Mouse (Mus musculus): ENCODE results near the gene Kif22. TPM values are rescaled to one million over a fixed set of nuclear protein-coding genes. Genes with fewer than 3 reads are reported as not detected.
A peak's percentile ranks its signal among the peaks of the same experiment; 100 is the strongest.

Kif22 gene
- polyA plus RNA-seq, 1 experiment from 2014 or later: 47.3 TPM

DNA sequence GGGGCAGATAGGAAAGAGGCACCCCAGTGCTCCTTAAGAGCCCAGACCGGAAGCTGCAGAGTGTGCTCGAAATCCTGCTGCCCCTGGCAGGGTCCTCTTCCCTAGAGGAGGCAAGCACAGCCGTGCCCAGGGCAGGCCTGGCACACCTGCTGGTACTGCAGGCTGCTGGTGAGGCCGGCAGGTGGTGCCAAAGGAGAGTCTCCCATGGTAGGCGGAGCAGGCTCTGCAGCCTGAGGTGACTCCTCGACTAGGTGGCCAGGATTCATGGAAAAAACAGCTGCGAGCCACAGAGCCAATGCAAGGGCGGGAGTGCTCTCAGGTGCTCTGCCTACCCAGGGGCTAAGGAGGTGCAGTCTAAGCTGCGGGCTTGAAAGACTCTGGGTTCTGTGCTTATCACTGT is 56.0 kb downstream of the Kif22 start:
- no peaks in the 10 kb centered on the region for H3K27me3 ChIP-seq
- in situ Hi-C loops (cut with MboI; ENCODE audit: low pct_unique_long_range_greater_than_20kb): no loop called here
- peak; percentile 57 for ATAC-seq
- TF ChIP-seq CTCF (IDR thresholded peaks at IDR 0.05): no peak
- DNase-seq (ENCODE audit: low read depth, low spot score): no peak
- CTCF ChIA-PET: no interaction called here
- POLR2A ChIA-PET: interaction anchor here (0.9 kb wide), 1 partner anchor 14 kb away, joined by 3 read pairs; no protein-coding TSS in a partner anchor

DNA sequence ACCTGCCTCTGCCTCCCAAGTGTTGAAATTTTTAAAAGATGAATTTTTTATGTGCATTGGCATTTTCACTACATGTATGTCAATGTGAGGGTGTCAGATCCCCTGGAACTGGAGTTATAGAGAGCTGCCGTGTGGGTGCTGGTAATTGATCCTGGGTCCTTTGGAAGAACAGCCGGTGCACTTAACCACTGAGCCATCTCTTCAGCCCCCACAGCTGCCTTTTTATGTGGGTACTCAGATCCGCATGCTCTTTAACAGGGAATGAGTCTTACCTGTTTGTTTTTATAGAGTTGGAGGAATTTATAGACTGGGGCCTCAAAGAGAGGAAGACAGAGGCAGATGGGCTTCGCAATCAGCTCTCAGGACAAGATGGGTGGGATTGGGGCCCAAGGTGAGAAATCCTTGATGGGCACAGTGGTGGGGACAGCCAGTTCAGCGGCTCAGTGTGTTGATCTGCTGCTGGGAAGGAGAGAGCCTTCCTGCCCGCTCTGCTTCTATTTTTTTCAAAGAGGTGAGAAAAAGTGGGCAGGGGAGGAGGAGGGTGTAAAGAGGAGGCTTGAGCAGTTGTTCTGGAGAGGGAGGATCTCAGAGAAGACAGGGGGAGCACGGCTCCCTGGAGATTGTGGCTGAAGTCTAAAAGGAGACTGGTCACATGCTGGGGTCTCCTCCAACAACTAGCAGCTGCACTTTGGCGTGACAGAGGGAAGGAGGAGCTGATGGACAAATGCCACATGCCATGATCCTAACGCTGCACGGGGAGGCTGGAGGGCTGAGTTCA is 57.4 kb downstream of the Kif22 start:
- CTCF ChIA-PET: no interaction called here
- POLR2A ChIA-PET: no interaction called here
- DNase-seq (ENCODE audit: low read depth, low spot score) (no peak), ATAC-seq (no peak)
- H3K27me3 ChIP-seq: no peaks in the 10 kb centered on the region
- in situ Hi-C loops (cut with MboI; ENCODE audit: low pct_unique_long_range_greater_than_20kb): no loop called here
- no peak for TF ChIP-seq CTCF (IDR thresholded peaks at IDR 0.05)

DNA sequence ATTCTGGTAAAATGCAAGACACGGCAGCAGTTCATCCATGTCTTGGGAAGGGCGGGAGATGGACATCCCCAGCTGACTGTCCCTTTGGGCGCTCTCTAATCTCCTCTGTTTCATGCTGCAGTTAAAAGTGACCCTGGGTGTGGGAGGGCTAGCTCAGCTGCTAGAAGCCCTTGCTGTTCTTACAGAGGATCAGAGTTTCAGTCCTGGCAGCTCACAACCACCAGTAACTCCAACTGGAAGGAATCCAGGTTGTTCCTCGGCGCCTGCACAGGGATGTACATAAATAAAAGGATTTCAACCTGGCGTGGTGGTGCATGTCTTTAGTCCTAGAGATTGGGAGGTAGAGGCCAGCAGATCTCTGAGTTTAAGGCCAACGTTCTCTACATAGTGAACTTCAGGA is 59.2 kb downstream of the Kif22 start:
- in situ Hi-C loops (cut with MboI; ENCODE audit: low pct_unique_long_range_greater_than_20kb): no loop called here
- H3K27me3 ChIP-seq: no peaks in the 10 kb centered on the region
- POLR2A ChIA-PET: no interaction called here
- no peak for ATAC-seq
- DNase-seq (ENCODE audit: low read depth, low spot score): no peak
- TF ChIP-seq CTCF (IDR thresholded peaks at IDR 0.05): no peak
- CTCF ChIA-PET: no interaction called here

- in situ Hi-C loops (cut with MboI; ENCODE audit: low pct_unique_long_range_greater_than_20kb): no loop called here
- POLR2A ChIA-PET: interaction anchor here (1.8 kb wide), 1 partner anchor 35 kb away, joined by 4 read pairs; the partner anchor contains the start of genes Pagr1a and Pagr1b
- no peaks in the 10 kb centered on the region for H3K27me3 ChIP-seq
- ATAC-seq (no peak), DNase-seq (ENCODE audit: low read depth, low spot score) (no peak)
- CTCF ChIA-PET: no interaction called here
- TF ChIP-seq CTCF (IDR thresholded peaks at IDR 0.05): no peak
These were observed 60.2 kb downstream of the Kif22 start for GRCm38 (mm10) chr7:126982054-126982453.

GRCm38 (mm10) chr7:126981601-126982000 is 60.7 kb downstream of the Kif22 start:
- ChIA-PET POLR2A (interaction anchor here (1.8 kb wide), 1 partner anchor 35 kb away, joined by 4 read pairs; the partner anchor contains the start of genes Pagr1a and Pagr1b), CTCF (no interaction called here)
- H3K27me3 ChIP-seq: no peaks in the 10 kb centered on the region
- ATAC-seq: no peak
- in situ Hi-C loops (cut with MboI; ENCODE audit: low pct_unique_long_range_greater_than_20kb): no loop called here
- no peak for TF ChIP-seq CTCF (IDR thresholded peaks at IDR 0.05)
- DNase-seq (ENCODE audit: low read depth, low spot score): no peak

DNA sequence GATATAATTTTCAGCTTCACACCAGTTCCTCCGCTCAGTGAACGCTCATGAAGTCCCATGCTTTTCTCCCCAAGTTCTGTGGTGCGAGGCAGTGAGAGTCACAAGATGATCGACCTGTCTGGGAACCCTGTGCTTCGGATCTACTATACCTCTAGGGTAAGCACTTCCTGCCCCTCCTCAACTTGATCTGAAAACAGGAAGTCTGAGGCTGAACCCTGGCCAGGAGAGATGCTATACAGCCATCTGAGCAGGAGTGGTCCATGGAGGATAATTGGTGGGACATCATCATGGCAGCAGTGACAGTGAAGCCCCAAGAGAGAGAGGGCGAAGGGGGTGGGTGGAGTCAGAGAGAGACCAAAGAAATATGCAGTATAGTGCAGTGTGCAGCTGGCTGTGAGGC is 63.4 kb downstream of the Kif22 start:
- POLR2A ChIA-PET: no interaction called here
- DNase-seq (ENCODE audit: low read depth, low spot score): no peak
- CTCF ChIA-PET: no interaction called here
- no peak for ATAC-seq
- in situ Hi-C loops (cut with MboI; ENCODE audit: low pct_unique_long_range_greater_than_20kb): no loop called here
- no peak for TF ChIP-seq CTCF (IDR thresholded peaks at IDR 0.05)
- no peaks in the 10 kb centered on the region for H3K27me3 ChIP-seq

Other genes starting within 250 kb of the Kif22 start
- gene Ppp4c, start 250.0 kb downstream of the Kif22 start, polyA plus RNA-seq (2021): 94.3 TPM
- gene Fam57b, start 244.8 kb downstream of the Kif22 start, polyA plus RNA-seq (2021): 1.3 TPM
- gene 4930451I11Rik, start 210.8 kb downstream of the Kif22 start, polyA plus RNA-seq (2021): not detected
- gene Doc2a, start 195.1 kb downstream of the Kif22 start, polyA plus RNA-seq (2021): not detected
- 58.5 TPM for gene Hirip3, start 180.5 kb downstream of the Kif22 start, polyA plus RNA-seq (2021)
- gene Ino80e, start 180.1 kb downstream of the Kif22 start, polyA plus RNA-seq (2021): 67.7 TPM
- gene Taok2, start 157.8 kb downstream of the Kif22 start, polyA plus RNA-seq (2021): 66.0 TPM
- 48.0 TPM for gene Tmem219, start 119.6 kb downstream of the Kif22 start, polyA plus RNA-seq (2021)
- gene Kctd13, start 113.6 kb downstream of the Kif22 start, polyA plus RNA-seq (2021): 14.0 TPM
- not detected for gene Asphd1, start 92.9 kb downstream of the Kif22 start, polyA plus RNA-seq (2021)
- gene Sez6l2, start 91.9 kb downstream of the Kif22 start, polyA plus RNA-seq (2021): 0.08 TPM
- 143 TPM for gene Cdipt, start 66.6 kb downstream of the Kif22 start, polyA plus RNA-seq (2021)
- gene Cdiptos, start 66.4 kb downstream of the Kif22 start, polyA plus RNA-seq (2021): 1.3 TPM
- 104 TPM for gene Mvp, start 27.9 kb downstream of the Kif22 start, polyA plus RNA-seq (2021)
- gene Pagr1b, start 26.0 kb downstream of the Kif22 start, polyA plus RNA-seq (2021): 0.33 TPM
- 17.5 TPM for gene Pagr1a, start 25.1 kb downstream of the Kif22 start, polyA plus RNA-seq (2021)
- gene Gm42742, start 21.4 kb downstream of the Kif22 start, polyA plus RNA-seq (2021): 39.5 TPM
- gene Prrt2, start 21.3 kb downstream of the Kif22 start, polyA plus RNA-seq (2021): 0.36 TPM
- gene Maz, start 15.4 kb downstream of the Kif22 start, polyA plus RNA-seq (2021): 139 TPM
- not detected for gene Zg16, start 44.9 kb upstream of the Kif22 start, polyA plus RNA-seq (2021)
- gene AI467606, start 48.9 kb upstream of the Kif22 start, polyA plus RNA-seq (2021): 0.71 TPM
- not detected for gene Qprt, start 79.8 kb upstream of the Kif22 start, polyA plus RNA-seq (2021)
- gene Spn, start 95.4 kb upstream of the Kif22 start, polyA plus RNA-seq (2021): 0.21 TPM
- 66.6 TPM for gene Cd2bp2, start 153.6 kb upstream of the Kif22 start, polyA plus RNA-seq (2021)
- gene Tbc1d10b, start 166.0 kb upstream of the Kif22 start, polyA plus RNA-seq (2021): 51.7 TPM
- 6.9 TPM for gene Mylpf, start 166.4 kb upstream of the Kif22 start, polyA plus RNA-seq (2021)
- gene Zfp553, start 190.6 kb upstream of the Kif22 start, polyA plus RNA-seq (2021): 17.7 TPM
- 2.1 TPM for gene Sept1, start 190.7 kb upstream of the Kif22 start, polyA plus RNA-seq (2021)
- 45.1 TPM for gene Zfp771, start 201.8 kb upstream of the Kif22 start, polyA plus RNA-seq (2021)
- gene Dctpp1, start 218.2 kb upstream of the Kif22 start, polyA plus RNA-seq (2021): 30.0 TPM
- gene Sephs2, start 231.6 kb upstream of the Kif22 start, polyA plus RNA-seq (2021): 89.8 TPM